Mouse (Mus musculus): ENCODE data around the gene Zscan2. TPM values are rescaled to one million over a fixed set of nuclear protein-coding genes. Genes with fewer than 3 reads are reported as not detected.

The Zscan2 gene
- polyA plus RNA-seq, 1 experiment from 2014 or later, result 4.6 TPM

GRCm38 (mm10) chr7:80917916-80918465, 57.3 kb downstream of the Zscan2 start:
- WGBS, result 91% methylated on average over 4 of the region's 4 CpGs
- Histone ChIP-seq H3K4me2 (replicated peaks) (no peak overlapping the region), H3K4me1 (no peaks in the 10 kb centered on the region), H3K36me3 (peaks cover 77% of the 10 kb centered on the region), H3K9me3 (replicated peaks) (no peaks in the 10 kb centered on the region), H3K9ac (no peak overlapping the region), H3K27me3 (no peaks in the 10 kb centered on the region), H3K27ac (no peak overlapping the region), H3K4me3 (no peak overlapping the region)
- no peak for ATAC-seq (ENCODE audit: low FRiP score)

GRCm38 (mm10) chr7:80918982-80919646, 58.4 kb downstream of the Zscan2 start:
- ATAC-seq (ENCODE audit: low FRiP score), result no peak
- Histone ChIP-seq H3K9ac (no peak overlapping the region), H3K4me3 (no peak overlapping the region), H3K27ac (no peak overlapping the region), H3K4me1 (no peaks in the 10 kb centered on the region), H3K36me3 (peaks cover 74% of the 10 kb centered on the region), H3K9me3 (replicated peaks) (no peaks in the 10 kb centered on the region), H3K4me2 (replicated peaks) (no peak overlapping the region), H3K27me3 (no peaks in the 10 kb centered on the region)
- 87% methylated on average over 8 of the region's 8 CpGs for WGBS

GRCm38 (mm10) chr7:80919647-80920008, 58.9 kb downstream of the Zscan2 start:
- WGBS, result 84% methylated on average over 5 of the region's 5 CpGs
- Histone ChIP-seq H3K4me2 (replicated peaks) (no peak overlapping the region), H3K9ac (no peak overlapping the region), H3K4me3 (no peak overlapping the region), H3K36me3 (peaks cover 74% of the 10 kb centered on the region), H3K4me1 (no peaks in the 10 kb centered on the region), H3K27ac (no peak overlapping the region), H3K9me3 (replicated peaks) (no peaks in the 10 kb centered on the region), H3K27me3 (no peaks in the 10 kb centered on the region)
- no peak for ATAC-seq (ENCODE audit: low FRiP score)

GRCm38 (mm10) chr7:80923165-80923564, 62.4 kb downstream of the Zscan2 start:
- no peak for ATAC-seq (ENCODE audit: low FRiP score)
- Histone ChIP-seq H3K9me3 (replicated peaks) (no peaks in the 10 kb centered on the region), H3K9ac (no peak overlapping the region), H3K4me1 (no peaks in the 10 kb centered on the region), H3K4me2 (replicated peaks) (no peak overlapping the region), H3K36me3 (peaks cover 68% of the 10 kb centered on the region), H3K27me3 (no peaks in the 10 kb centered on the region), H3K27ac (no peak overlapping the region), H3K4me3 (no peak overlapping the region)
- 90% methylated on average over 2 of the region's 2 CpGs for WGBS

Other genes with a start within 250 kb of the Zscan2 start
- 13.8 and 15.3 TPM in 2 replicates for gene Crtc3, start 172.0 kb upstream of the Zscan2 start, polyA plus RNA-seq (2016; fragmentation: Nextera tagmentation; extraction: Ambion mirVana)
- gene Iqgap1, start 34.9 kb upstream of the Zscan2 start, polyA plus RNA-seq (2016; fragmentation: Nextera tagmentation; extraction: Ambion mirVana), result 40.1 and 40.2 TPM in 2 replicates
- gene Wdr73, start 40.3 kb downstream of the Zscan2 start, polyA plus RNA-seq (2016; fragmentation: Nextera tagmentation; extraction: Ambion mirVana), result 37.2 and 40.5 TPM in 2 replicates
- 5.7 and 7.8 TPM in 2 replicates for gene Nmb, start 44.2 kb downstream of the Zscan2 start, polyA plus RNA-seq (2016; fragmentation: Nextera tagmentation; extraction: Ambion mirVana)
- gene Sec11a, start 86.9 kb downstream of the Zscan2 start, polyA plus RNA-seq (2016; fragmentation: Nextera tagmentation; extraction: Ambion mirVana), result 175 and 183 TPM in 2 replicates
- 12.8 and 19.3 TPM in 2 replicates for gene Zfp592, start 132.8 kb downstream of the Zscan2 start, polyA plus RNA-seq (2016; fragmentation: Nextera tagmentation; extraction: Ambion mirVana)
- 0.15 and 0.61 TPM in 2 replicates for gene Alpk3, start 196.7 kb downstream of the Zscan2 start, polyA plus RNA-seq (2016; fragmentation: Nextera tagmentation; extraction: Ambion mirVana)